Mouse (Mus musculus) inflammation-experienced regulatory T-cells, adult 6 months (primary cell): Measurements from ENCODE around the gene Taar8b. TPM values are rescaled to one million over a fixed set of nuclear protein-coding genes. Genes with fewer than 3 reads are reported as not detected.

Source experiments
- polyA plus RNA-seq, 3 experiments: library from polyadenylated mRNA; unstranded; fragments of 100-300 nt; shearing (Covaris generic); gene quantifications; one replicate each; pipeline ENCODE4 v1.2.1; 2017

Gene Taar8b
- polyA plus RNA-seq, 3 experiments from 2014 or later = not detected

Other genes with a start within 250 kb of the Taar8b start
- not detected for gene Vnn3, start 240.8 kb downstream of the Taar8b start, polyA plus RNA-seq
- gene Vnn1, start 197.6 kb downstream of the Taar8b start, polyA plus RNA-seq = not detected
- gene Taar1, start 171.9 kb downstream of the Taar8b start, polyA plus RNA-seq = not detected
- gene Taar2, start 153.7 kb downstream of the Taar8b start, polyA plus RNA-seq = not detected
- gene Taar3, start 142.7 kb downstream of the Taar8b start, polyA plus RNA-seq = not detected
- not detected for gene Taar4, start 131.8 kb downstream of the Taar8b start, polyA plus RNA-seq
- not detected for gene Taar5, start 121.6 kb downstream of the Taar8b start, polyA plus RNA-seq
- gene Taar6, start 106.6 kb downstream of the Taar8b start, polyA plus RNA-seq = not detected
- gene Taar7a, start 98.8 kb downstream of the Taar8b start, polyA plus RNA-seq = not detected
- gene Taar7b, start 92.4 kb downstream of the Taar8b start, polyA plus RNA-seq = not detected
- gene Taar7d, start 65.1 kb downstream of the Taar8b start, polyA plus RNA-seq = not detected
- not detected for gene Taar7e, start 54.7 kb downstream of the Taar8b start, polyA plus RNA-seq
- gene Taar7f, start 42.8 kb downstream of the Taar8b start, polyA plus RNA-seq = not detected
- not detected for gene Taar8a, start 15.8 kb downstream of the Taar8b start, polyA plus RNA-seq
- not detected for gene Taar8c, start 9.6 kb upstream of the Taar8b start, polyA plus RNA-seq
- gene Taar9, start 17.2 kb upstream of the Taar8b start, polyA plus RNA-seq = not detected
- 10 to 100 TPM; 21.5 to 33.8 (median 23.1) TPM for gene Stx7, start 57.0 kb upstream of the Taar8b start, polyA plus RNA-seq
- gene Moxd1, start 131.2 kb upstream of the Taar8b start, polyA plus RNA-seq = not detected